Mouse (Mus musculus): Measurements from ENCODE around the gene H2al2a.
A peak's percentile ranks its signal among the peaks of the same experiment; 100 is the strongest.

H2al2a gene

GRCm38 (mm10) chr2:17996858-17997257 lies at the start of gene H2al2a:
TSS of gene H2al2a (minus strand) at chr2:17996958.
- no peak for DNase-seq (ENCODE audit: low read depth, low spot score)

- no peak for DNase-seq (ENCODE audit: low read depth, low spot score)
Measured at GRCm38 (mm10) chr2:18046186-18046585, 49.4 kb upstream of the H2al2a start.

GRCm38 (mm10) chr2:18045781-18046181 lies 49.0 kb upstream of the H2al2a start:
- DNase-seq (ENCODE audit: low read depth, low spot score): no peak

- no peak for DNase-seq (ENCODE audit: low read depth, low spot score)
Measured at GRCm38 (mm10) chr2:18045143-18045780, 48.5 kb upstream of the H2al2a start.

GRCm38 (mm10) chr2:18041199-18041885 lies 44.6 kb upstream of the H2al2a start:
- DNase-seq (ENCODE audit: low read depth, low spot score): no peak

- no peak for DNase-seq (ENCODE audit: low read depth, low spot score)
Measured at GRCm38 (mm10) chr2:18040347-18041160, 43.8 kb upstream of the H2al2a start.

GRCm38 (mm10) chr2:18039566-18040290 lies 43.0 kb upstream of the H2al2a start:
- no peak for DNase-seq (ENCODE audit: low read depth, low spot score)

- no peak for DNase-seq (ENCODE audit: low read depth, low spot score)
Measured at GRCm38 (mm10) chr2:18038895-18039371, 42.2 kb upstream of the H2al2a start.

- DNase-seq (ENCODE audit: low read depth, low spot score): no peak
Measured at GRCm38 (mm10) chr2:18038141-18038752, 41.5 kb upstream of the H2al2a start.

- no peak for DNase-seq (ENCODE audit: low read depth, low spot score)
Measured at GRCm38 (mm10) chr2:18037491-18037890, 40.7 kb upstream of the H2al2a start, which contains the start of gene A930004D18Rik. TSS of gene A930004D18Rik (minus strand) at chr2:18037737.

- DNase-seq (ENCODE audit: low read depth, low spot score): no peak
Measured at GRCm38 (mm10) chr2:18034371-18035250, 37.9 kb upstream of the H2al2a start.

- no peak for DNase-seq (ENCODE audit: low read depth, low spot score)
Measured at GRCm38 (mm10) chr2:18033166-18034108, 36.7 kb upstream of the H2al2a start.

GRCm38 (mm10) chr2:18032538-18032895 lies 35.8 kb upstream of the H2al2a start:
- no peak for DNase-seq (ENCODE audit: low read depth, low spot score)

- DNase-seq (ENCODE audit: low read depth, low spot score): no peak
Measured at GRCm38 (mm10) chr2:18031831-18032537, 35.2 kb upstream of the H2al2a start.

- peak; percentile 35 for DNase-seq (ENCODE audit: low read depth, low spot score)
Measured at GRCm38 (mm10) chr2:18031271-18031821, 34.6 kb upstream of the H2al2a start.

- DNase-seq (ENCODE audit: low read depth, low spot score): no peak
Measured at GRCm38 (mm10) chr2:18030581-18030980, 33.8 kb upstream of the H2al2a start.

- no peak for DNase-seq (ENCODE audit: low read depth, low spot score)
Measured at GRCm38 (mm10) chr2:18029656-18030055, 32.9 kb upstream of the H2al2a start.

All from CD4-positive, CD25-positive, alpha-beta regulatory T cell, adult 2 months (primary cell).